Mouse (Mus musculus): ENCODE results near the gene Vsig8.

DNA sequence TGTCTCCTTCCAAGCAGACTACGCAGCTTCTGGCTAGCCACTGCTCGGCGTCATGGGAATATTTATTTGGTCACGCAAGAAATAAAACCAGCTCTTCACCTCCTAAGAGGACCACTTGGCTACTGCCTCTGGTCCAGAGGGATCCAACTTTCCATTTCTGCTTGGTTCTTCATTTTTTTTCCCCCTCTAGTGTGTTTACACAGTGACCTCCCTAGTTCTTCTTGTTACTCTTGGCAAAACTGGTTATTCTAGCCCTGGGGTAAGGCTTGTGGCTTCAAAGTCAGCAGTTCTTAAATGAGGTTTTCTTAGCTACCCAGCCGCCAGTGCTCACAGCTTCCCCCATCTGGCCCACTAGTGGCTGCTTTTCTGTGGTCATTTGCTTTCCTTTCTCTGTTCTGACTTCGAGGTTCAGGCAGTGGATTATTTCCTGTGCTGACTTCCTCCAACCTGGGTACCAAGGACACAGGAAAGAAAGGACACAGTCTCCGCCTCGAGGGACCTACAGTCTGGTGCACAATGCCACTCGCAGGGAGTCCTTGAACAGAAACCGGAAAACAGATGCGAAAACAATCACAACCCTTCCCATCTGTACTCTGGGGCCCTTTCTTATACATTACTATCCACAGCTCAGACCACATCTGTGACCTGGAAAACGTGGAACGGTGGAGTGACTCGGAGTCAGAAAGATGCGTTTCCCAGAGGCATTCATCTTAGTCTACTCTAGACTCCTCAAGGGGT, 30.5 kb upstream of the Vsig8 start:
- TF ChIP-seq CTCF (IDR thresholded peaks at IDR 0.05; ENCODE audit: extremely low read depth, insufficient read depth, low read length) (no peak), POLR2A (IDR thresholded peaks at IDR 0.05; ENCODE audit: extremely low read depth, insufficient read depth, low read length) (no peak)

Data from cortical plate, adult 2 months (tissue).